Mouse (Mus musculus) E14TG2a.4 (cell line): Measurements from ENCODE around the gene Rab3b.

Experiments used
- CTCF ChIP-seq: conservative IDR thresholded peaks from 2 replicates; pipeline ENCODE4 v1.5.1; 2014; ENCODE audit warnings: low read length
- NANOG ChIP-seq: IDR thresholded peaks from 2 replicates; pipeline ENCODE4 v1.6.1; 2014; ENCODE audit warnings: borderline replicate concordance, low read length, mixed read lengths
- POU5F1 ChIP-seq: IDR thresholded peaks from 2 replicates; pipeline ENCODE4 v1.6.1; 2014; ENCODE audit warnings: low read length, borderline replicate concordance

- TF ChIP-seq CTCF, result no peak
- TF ChIP-seq NANOG, result no peak
- TF ChIP-seq POU5F1, result no peak
Measured at GRCm38 (mm10) chr4:108830698-108831097, 48.2 kb upstream of the Rab3b start.
